Mouse (Mus musculus) embryo, embryonic 9.5 days (tissue): ENCODE measurements around the gene Nup214.

ENCODE experiments used
- DNase-seq: peaks from one replicate; pipeline ENCODE4 v3.0.0-alpha.2; 2017; ENCODE audit errors: extremely low spot score

Gene Nup214

DNA sequence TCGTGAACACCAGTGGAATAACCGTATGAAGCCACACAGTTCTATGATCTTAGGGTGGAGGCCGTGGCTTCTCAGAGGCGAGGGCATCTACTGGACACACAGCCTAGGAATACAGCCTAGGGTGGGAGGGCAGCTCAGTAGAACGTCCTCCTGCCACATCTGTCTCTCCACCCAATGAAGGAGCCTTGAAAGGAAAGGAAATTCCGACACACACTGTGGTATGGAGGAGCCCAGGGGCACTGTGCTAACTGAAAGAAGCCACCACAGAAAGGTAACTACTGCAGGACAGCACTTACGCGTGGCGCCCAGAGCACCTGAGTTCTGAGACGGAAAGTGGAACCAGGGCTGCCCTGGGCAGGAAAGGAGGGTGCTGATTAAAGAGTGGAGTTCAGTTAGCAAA, 96.5 kb downstream of the Nup214 start:
- DNase-seq = no peak

DNA sequence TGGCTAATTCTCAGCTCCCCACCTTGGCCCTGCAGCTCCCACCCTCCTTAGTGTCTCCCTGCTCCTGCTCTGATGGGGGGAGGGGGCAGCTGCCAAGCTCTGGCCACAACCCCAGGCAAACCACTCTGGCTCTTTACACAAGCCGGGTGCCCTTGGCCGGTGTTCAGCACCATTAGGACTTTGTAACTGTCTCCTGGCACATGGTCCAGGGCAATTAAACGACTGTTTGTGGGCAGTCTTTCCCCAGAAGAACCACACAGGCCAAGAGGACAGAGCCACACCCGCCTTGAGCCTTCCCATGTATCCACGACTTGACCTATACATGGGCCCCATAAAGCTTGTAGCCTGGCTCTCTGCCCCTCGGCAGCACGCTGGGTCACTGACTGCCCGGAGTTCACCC, 100.2 kb downstream of the Nup214 start:
- no peak for DNase-seq

DNA sequence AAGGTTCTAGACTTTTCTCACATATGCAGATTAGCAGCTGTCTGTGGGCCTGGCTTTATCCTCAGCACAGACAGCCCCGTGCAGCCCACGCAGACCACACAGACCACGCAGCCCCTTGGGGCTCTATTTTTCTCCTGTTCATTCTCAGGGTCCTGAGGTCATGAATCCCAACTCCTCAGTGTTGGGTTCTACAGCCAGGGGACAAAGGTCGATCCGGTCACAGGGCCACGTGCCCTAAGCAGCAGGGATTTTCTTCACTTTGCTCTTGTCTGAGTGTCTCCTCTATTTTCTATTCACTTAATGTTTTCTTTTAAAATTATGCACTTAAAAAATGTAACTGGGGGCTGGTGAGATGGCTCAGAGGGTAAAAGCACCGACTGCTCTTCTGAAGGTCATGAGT, 101.1 kb downstream of the Nup214 start:
- DNase-seq = no peak

DNA sequence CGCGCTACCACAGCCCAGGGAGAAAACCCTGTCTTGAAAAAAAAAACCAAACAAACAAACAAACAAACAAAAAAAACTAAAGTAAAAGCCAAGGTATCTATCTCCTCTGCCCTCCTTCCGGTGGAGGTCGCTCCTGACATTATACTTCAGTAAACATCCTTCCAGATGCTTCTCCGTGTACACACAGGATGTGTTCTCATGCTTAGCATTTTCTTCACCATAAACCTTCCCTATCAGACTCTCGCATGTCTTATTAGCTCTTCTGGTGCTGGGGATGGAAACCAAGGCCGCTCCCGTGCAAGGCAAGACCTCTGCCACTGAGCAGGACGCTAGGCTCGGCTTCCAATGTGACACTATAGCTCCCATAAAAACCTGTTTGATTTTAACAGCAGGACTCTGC, 103.5 kb downstream of the Nup214 start:
- DNase-seq = no peak

DNA sequence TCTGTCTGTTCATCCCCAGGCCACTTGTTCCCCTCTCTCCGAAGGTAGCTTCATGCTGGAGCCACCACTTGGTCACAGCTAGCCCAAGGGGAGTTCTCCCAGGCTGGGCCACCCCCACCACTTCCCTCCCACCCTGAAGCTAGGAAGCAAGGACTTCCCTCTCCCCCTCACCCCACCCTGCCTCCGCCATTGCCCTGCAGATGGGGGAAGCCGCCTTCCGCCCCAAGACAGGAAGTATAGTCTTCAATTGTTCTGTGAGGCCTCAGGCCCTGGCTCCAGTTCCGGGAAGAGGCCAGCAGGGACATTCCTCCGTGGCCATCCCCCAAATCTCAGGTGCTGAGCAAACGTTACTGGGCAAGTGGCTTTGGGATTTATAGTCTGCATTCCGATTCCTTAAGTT, 104.3 kb downstream of the Nup214 start:
- DNase-seq = no peak

DNA sequence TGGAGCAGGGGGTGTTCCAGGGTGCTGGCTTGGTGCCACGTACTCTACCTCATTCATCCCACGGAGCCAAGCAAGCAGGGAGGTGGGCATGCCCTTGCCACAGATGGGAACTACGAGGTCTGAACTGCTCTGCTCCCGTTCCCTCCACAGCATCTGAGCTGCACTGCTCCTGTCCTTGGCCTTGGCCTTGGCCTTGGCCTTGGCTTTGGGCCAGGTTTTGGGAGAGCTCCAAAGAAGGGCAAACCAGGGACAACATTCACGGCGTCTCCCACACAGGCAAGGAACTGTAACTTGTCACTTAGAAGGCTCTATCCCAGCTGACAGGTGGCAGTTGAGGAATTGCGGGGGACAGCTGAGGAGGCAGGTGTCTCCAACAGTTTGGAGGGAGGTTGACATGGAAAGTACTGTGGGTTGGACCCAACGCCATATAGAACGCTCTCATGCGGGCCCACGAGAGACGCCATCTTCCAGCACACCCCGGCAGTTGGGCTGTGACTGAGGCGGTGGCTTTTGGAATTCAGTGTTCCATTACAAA, 105.0 kb downstream of the Nup214 start:
- DNase-seq = no peak

DNA sequence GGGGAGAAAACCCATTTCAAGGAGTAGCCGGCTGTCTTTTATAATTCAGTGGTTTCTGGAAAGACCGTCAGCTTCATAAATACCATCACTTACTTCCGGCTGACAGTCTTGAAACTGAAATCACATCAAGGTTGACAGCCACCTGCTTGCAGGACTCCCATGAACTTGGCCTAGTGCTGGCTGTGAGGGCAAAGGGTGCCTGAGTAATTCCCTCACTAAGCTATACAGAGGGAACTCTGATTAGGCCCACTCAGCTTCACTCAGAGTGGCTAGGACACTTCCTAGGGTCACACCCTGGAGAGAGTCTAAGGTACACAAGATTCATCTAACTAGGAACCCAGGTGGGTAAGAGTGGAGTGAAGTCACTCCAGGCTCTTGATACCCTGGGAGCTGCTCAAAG, 106.4 kb downstream of the Nup214 start:
- DNase-seq = no peak

DNA sequence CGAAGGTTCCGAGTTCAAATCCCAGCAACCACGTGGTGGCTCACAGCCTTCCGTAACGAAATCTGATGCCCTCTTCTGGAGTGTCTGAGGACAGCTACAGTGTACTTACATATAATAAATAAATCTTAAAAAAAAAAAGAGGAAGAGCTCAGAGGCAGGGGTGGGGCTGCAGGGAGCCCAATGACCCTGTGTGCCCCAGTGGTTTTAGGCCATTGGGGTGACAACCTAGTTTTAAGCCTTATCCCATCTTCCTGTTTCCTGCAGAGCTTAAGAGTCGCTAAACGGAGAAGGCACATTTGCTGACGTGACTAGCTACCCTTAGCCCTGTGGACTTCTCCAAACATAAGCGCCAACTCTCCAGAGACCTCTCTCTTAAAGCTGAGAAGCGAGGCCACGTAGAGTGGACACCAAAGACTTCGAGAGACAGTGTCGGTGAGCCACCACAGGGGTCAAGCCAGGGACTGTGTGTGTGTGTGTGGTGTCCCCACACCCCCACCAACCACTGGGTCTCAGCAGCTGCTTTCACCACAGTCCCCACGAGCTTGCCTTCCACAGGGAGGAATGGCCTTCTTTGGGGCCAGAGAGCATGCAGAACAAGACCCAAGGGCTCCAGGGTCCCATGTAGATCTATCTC, 107.2 kb downstream of the Nup214 start:
- no peak for DNase-seq

DNA sequence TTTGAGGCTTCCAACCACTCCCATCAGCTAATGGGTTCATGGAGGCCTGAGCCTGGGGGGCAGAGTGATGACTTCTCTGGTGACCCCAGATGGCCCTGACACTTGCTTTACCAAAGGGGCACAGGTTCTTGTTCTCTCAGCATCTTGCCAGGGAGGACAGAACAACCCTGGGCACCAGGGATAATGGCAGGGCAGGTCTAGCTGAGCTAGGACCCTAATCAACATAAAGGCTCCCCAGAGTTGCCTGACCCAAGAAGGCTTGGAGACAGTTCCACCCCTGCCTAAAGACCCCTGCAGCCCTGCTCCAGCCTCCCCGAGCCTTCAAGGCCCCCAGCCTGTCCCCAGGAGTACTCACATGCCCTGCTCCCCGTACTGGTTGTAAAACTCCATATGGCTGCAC, 108.0 kb downstream of the Nup214 start:
- DNase-seq = no peak

DNA sequence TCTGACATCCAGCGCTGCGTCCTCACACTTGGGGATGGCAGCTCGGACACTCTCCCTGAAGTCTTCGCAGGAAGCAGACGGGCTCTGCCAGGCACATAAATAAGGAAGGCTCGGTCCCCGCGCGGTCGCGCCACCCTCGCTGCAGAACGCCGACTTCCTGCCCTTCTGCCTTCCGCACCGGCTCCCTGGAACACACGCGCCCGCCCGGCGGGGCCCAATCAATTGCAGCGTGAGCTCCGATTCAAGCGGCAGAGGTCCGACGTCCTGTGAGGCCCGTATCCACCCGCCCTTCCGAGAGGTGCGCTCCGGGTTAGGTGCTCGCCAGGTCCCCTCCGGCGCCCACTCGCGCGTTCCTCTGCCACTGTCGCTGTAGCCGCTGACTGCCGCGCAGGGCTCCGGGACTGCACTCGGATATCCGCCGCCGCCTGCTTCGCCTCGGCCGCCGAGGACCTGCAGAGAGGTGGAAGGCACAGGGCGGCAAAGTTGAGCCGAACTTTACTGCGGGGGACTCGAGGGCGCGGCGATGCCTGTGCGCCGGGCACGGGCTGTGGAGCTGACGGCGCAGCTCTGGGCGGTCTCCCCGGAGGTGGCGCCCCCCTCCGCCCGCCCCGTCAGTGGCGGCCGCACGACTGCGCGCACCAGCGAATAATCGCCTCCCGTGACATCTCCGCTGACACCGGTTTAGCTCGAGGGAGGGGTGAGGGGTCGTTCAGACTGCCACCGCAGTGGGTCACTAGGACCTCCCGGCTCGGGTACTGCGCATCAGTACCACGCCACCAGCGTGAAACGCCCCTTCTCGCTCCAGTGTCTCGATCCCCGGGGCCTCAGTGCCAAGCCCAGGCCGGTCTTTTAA, 109.1 kb downstream of the Nup214 start:
- peak; percentile 55 for DNase-seq

DNA sequence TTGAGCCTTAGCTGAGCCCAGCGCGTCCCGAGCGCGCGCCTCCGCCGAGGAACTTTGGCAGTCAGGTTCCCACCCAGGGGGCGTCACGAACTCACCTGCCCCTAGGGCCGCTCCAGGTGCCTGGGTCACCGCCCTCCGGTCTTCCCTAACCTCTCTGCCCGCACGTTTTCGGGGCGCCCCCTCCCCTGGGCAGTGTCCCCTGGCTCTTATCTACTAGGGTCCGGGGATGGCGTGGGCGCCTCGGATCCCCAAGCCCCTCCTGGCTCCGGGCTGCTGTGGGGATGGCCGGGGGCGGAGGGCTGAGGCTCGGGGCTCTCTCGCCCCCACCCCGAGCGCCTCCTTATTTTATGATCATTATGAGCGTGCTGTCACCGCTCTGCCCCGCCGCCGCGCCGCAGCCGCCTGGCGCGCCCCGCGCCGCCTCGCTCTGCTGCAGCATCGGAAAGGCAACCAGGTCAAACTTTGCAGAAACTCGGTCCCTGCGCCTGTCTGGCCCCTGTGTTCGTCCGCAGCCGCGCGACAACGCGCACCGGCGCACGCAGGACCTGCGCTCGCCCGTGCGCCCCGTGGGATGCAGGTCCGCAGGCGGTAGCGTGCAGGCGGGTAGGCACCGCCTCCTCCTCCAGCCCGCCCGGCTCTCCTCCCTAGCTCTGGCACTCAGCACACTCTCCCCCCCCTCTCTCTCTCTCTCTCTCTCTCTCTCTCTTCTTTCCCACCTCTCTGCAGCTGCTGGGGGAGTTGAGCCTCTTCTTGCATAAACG, 110.1 kb downstream of the Nup214 start, which contains the start of gene Fam78a:
Gene Fam78a, minus strand, starts transcription at position 747 of the 761 bp plus-strand sequence.
- peak; percentile 67 for DNase-seq

DNA sequence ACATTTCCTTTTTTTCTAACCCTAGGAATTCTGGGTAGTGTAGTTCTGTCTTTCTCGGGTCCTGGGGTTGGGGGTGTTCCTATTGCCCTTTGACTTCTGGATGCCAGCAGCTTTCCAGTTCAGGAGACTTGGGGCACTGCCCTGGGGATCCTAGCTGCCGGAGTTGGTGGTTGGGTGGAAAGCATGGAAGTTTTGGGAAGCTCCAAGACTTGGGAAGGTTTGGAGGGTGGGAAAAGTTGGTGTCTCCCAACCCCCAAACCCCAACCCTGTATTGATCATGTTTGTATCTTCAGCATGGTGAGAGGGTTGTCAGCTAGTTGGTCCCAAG, 110.6 kb downstream of the Nup214 start:
- no peak for DNase-seq

DNA sequence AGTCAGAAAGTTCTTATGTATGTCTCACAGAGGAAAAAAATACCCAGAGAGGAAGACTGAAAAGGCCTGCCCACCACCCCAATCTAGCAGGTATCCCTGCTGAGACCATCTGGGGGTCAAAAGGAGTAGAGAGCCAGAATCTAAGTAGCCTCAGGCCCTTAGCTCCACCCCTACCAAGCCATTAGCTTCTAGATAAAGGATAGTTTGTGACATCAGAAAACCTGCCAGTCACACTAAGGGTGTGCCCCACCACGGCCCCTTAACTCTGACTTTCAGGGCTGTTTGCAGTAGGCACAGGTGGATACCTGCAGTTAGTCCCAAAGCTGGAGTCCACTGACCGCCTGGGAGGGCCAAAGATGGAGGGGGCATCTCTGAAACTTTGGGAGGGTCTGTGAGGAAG, 111.0 kb downstream of the Nup214 start:
- DNase-seq = no peak

DNA sequence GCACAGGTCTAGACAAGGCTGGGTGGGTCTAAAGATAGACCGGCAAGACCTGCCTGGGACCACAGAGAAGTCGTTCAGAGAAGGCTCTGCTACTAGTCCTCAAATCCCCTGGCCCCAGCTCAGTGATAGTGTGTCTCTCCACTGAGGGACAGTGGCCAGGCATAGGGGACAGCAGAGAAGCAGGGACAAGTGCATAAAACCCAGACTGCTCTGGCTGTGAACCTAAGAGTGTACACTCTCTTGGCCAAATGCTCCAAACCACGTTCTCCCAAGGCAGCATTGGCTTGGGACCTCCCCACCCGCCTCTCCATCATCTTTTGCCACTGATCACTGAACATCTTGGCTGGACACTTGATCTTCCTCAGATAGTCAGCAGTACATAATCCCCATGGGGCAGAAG, 113.4 kb downstream of the Nup214 start:
- DNase-seq = no peak

DNA sequence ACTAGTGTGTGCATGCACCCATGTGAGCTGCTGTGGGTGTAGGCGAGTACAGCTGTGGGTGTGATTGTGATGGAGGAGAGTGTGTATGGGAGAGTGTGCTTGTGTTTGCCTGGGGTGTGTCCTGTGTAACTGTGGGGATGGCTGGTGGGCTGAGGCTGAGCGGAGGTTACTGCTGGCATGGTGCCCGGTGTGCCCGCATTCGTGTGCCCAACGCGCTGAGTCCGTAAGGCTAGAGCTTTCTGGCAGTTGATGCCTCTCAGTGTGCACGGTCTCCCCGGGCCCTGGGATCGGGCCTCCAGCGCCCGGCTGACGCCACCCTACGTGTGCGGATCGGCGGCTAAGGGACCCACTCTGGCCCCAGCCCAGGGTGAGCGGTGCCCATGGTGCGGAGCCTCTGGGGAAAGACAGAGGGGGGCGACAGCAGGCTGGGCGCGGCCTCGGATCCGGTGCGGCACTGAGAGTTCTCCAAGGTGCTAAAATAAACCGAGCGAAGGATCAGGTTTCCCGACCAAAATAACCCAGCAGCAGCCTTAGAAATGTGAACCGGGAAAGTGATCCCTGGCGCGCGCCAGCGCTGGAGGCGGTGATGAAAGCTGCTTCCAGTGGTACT, 114.2 kb downstream of the Nup214 start:
- DNase-seq = peak; percentile 48

DNA sequence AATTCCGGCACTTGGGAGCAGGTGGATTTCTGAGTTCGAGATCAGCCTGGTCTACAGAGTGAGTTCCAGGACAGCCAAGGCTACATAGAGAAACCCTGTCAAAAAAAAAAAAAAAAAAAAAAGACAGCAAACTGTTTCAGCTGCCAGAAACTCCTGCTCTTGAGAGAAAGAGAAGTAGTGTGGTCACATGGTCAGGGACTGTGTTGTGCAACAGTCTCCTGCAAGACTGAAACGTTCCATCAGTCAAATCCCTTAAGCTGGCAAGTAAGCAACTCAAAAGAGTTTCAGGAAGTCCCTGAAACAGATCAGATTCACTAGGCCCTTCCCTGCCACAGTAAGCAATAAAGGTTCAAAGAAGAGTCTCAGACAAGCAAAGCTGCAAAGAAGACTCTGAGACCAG, 115.4 kb downstream of the Nup214 start:
- DNase-seq = no peak

DNA sequence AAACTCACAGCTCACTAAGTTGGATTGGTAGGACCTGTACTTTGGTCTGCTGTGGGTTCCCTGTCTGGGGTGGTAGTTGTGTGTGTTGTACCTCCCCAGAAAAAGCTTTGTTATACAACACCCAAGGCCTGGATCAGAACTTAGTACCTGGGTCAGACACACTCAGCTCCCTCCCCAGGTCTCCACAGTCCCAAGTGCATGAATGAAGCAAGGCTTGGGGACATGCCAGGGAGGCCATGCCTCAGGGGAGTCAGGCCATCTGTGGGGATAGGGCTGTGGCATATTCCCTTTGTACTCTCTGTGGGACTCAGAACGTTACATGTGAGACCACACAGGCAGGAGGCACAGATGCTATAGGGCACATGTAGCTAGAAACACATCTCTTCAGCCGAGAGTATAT, 115.9 kb downstream of the Nup214 start:
- DNase-seq = no peak

DNA sequence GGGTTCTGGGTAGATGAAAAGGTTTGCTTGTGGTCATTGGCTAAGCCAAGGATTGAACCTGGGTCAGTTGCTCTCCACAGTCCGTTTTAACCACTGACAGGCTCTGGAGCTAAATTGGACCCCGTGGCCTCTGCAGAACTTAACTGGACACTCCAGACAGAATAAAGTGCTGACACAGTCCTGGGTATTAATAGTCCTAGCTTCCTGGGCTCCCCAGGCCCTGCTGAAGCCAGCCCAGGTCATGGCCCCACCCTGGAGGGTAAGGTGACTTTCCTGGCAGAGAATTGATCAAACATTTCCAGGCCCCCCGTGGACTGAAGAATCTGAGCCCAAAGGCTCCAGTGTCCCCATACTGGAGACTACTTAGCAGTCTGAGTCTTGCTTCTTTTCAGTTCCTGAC, 117.7 kb downstream of the Nup214 start:
- DNase-seq = no peak

DNA sequence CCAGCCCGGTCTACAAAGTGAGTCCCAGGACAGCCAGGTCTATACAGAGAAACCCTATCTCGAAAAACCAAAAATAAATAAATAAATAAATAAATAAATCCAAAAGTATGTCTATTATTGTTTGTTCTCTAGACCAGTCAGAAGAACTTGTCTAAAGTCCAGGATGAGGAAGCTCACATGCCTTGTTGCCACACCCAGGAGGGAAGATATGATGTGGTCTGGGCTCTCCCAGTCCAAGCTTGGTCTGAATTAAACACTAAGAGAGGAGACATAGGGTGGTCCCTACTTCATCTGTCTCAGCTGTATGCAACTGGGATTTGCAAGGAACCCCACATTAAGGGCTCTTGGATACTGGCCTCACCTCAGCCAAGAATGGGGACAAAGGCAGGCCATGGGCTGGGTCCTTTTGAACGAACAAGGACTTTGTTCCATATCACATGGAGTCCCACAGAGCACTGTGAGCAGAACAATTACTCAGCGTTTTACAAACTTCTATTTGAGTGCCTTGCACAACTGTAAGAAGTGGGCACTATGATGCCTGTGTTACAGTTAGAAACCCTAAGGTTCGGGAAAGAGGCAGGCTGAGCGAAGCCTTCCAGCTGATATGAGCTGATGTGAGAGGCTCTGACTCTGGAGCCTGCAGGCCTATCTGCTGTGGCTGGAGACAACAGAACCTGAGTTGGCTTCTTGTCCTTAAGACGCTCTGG, 119.9 kb downstream of the Nup214 start:
- DNase-seq = no peak

DNA sequence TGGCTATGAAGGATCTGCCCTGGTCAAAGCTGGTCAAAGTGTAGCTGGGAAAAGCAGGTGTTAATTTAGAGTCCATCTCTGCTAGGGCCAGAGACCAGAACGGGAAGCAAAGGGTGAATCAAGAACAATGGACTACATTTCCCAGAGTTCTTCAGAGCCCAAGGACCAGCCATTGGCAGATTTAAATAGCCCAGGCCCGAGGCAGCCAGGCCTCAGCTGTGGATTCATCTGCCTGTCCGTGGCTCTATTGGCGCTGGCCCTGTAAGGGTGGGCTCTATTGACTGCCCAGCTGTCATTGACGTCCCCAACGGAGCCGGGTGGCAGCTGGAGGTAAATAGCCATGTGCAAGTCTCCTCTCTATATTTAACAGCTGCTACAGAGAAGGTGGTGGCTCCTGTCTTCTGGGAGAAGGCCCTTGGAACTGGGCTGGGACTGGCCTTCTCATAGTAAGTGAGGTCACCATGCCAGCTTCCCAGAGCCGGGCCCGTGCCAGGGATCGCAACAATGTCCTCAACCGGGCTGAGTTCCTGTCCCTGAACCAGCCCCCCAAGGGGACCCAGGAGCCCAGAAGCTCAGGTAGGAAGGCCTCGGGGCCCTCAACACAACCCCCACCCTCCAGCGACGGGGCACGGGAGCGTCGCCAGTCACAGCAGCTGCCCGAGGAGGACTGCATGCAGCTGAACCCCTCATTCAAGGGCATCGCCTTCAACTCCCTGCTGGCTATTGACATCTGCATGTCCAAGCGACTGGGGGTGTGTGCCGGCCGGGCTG, 121.3 kb downstream of the Nup214 start, which contains the start of gene Plpp7:
Gene Plpp7, plus strand, starts transcription at position 178 of the 771 bp plus-strand sequence.
- DNase-seq = peak; percentile 62

DNA sequence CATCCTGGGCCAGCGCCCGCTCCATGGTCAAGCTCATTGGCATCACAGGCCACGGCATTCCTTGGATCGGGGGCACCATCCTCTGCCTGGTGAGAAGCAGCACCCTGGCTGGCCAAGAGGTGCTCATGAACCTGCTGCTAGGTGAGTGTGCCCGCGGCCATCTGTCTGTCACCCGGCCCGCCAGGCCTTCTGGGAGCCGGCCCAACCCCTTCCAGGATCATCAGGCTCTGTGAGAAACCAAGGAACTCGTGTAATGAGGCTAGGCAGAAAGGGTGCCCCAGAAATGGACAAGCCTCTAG, 121.8 kb downstream of the Nup214 start:
- no peak for DNase-seq
